Mouse (Mus musculus) lung, embryonic 14.5 days (tissue): ENCODE measurements around the gene Gbf1. TPM values are rescaled to one million over a fixed set of nuclear protein-coding genes. Genes with fewer than 3 reads are reported as not detected.
A peak's percentile ranks its signal among the peaks of the same experiment; 100 is the strongest.

ENCODE experiments used
- ATAC-seq: fragments of 200-750 bp; cut with Nextera tagmentation; 2 replicates; pipeline ENCODE4 v1.8.0; 2017; ENCODE audit warnings: mild to moderate bottlenecking, moderate TSS enrichment, moderate library complexity; ENCODE audit not compliant: insufficient read depth
- DNase-seq: peaks from one replicate; pipeline ENCODE4 v3.0.0-alpha.2; 2015
- H3K27ac ChIP-seq: fragments of 300-500 bp; sonication (generic); 2 replicates; pipeline ENCODE4 v1.5.1; 2014; ENCODE audit warnings: low read depth, mild to moderate bottlenecking, moderate library complexity
- H3K27me3 ChIP-seq: fragments of 300-500 bp; sonication (generic); 2 replicates; pipeline ENCODE4 v1.6.1; 2014; ENCODE audit warnings: low read length, control low read depth; ENCODE audit not compliant: insufficient read depth
- H3K36me3 ChIP-seq: fragments of 300-500 bp; sonication (generic); 2 replicates; pipeline ENCODE4 v1.6.1; 2014; ENCODE audit warnings: control low read depth; ENCODE audit not compliant: insufficient read depth
- H3K4me1 ChIP-seq: fragments of 300-500 bp; sonication (generic); 2 replicates; pipeline ENCODE4 v1.6.1; 2014; ENCODE audit warnings: antibody characterized with exemption, control low read depth; ENCODE audit not compliant: insufficient read depth
- H3K4me2 ChIP-seq: fragments of 300-500 bp; sonication (generic); 2 replicates; pipeline ENCODE4 v1.6.1; 2014; ENCODE audit warnings: mild to moderate bottlenecking
- H3K4me3 ChIP-seq: fragments of 300-500 bp; sonication (generic); 2 replicates; pipeline ENCODE4 v1.5.1; 2014; ENCODE audit warnings: low read depth, low read length
- H3K9ac ChIP-seq: fragments of 300-500 bp; sonication (generic); 2 replicates; pipeline ENCODE4 v1.6.1; 2014
- H3K9me3 ChIP-seq: fragments of 300-500 bp; sonication (generic); 2 replicates; pipeline ENCODE4 v1.6.1; 2016; ENCODE audit warnings: low read depth, low read length, control low read depth
- CTCF ChIP-seq: IDR thresholded peaks from 2 replicates; pipeline ENCODE4 v1.5.1; 2016; ENCODE audit warnings: antibody characterized with exemption, low read depth
- WGBS: fragments of 180-500 bp; shearing (Covaris S2); extraction: QIAGEN DNeasy Blood & Tissue Kit; methylation state at CpG from one replicate; pipeline ENCODE4 v1.1.7; 2014; 5-methylcytosine and 5-hydroxymethylcytosine counted together
- polyA plus RNA-seq: library from polyadenylated mRNA; unstranded; fragments of >200 nt; fragmentation: Nextera tagmentation; extraction: Ambion mirVana; gene quantifications from 2 replicates; pipeline ENCODE4 v1.2.1, GENCODE M21; 2014

Gene Gbf1
- polyA plus RNA-seq, 1 experiment from 2014 or later, result 66.4 TPM

DNA sequence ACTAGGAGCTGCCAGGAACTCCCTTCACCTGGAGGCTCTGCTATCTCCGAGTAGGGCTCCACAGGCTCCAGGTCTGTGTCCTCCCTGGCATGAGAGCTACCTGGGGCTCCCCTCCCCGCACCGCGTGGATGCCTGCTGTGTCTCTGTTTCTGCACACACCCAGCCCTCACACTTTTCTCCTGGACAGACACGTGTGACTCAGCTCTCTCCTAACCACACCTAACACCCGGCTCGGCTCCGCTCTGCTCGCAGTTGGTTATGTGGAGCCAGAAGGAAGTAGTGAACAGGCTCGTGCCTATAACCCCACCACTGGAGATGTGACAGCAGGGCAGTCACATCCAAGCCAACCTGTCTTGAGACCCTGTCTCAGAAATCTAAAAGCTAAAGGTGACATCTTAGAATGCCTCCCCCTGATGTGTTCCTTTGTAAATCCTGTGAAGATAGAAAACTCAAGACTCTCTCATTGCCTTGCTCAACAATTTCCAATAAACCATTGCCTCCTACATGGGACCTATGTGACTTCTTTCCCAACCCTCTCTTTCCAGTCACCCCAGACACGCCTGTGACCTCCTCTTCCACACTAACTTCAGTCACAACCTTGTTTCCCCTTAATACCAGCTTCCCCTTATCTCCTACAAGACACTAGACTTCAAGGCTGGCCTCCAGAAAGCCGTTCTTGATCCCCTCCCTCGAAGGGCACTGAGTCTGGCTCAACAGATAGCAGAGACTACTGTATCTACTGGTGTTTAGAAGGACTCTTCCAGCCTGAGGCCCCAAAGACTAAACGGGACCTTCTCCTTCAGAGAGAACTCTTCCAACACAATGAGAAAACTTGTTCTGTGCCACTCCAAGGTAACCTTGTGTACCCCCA is 162.8 kb downstream of the Gbf1 start:
- Histone ChIP-seq H3K4me2 (peak overlapping the region; percentile 5; the same call in 1 of the 2 replicates), H3K4me1 (no peaks in the 10 kb centered on the region), H3K27me3 (peaks cover 64% of the 10 kb centered on the region), H3K36me3 (peaks cover 8% of the 10 kb centered on the region; the same call in 1 of the 2 replicates), H3K27ac (0 out of 2 replicates have a peak overlapping the region, but pooled peaks have one; percentile 21), H3K9me3 (no peaks in the 10 kb centered on the region), H3K9ac (no peak overlapping the region), H3K4me3 (no peak overlapping the region)
- WGBS, result 31% methylated on average over 14 of the region's 14 CpGs
- no peak for ATAC-seq
- TF ChIP-seq CTCF, result no peak
- no peak for DNase-seq

DNA sequence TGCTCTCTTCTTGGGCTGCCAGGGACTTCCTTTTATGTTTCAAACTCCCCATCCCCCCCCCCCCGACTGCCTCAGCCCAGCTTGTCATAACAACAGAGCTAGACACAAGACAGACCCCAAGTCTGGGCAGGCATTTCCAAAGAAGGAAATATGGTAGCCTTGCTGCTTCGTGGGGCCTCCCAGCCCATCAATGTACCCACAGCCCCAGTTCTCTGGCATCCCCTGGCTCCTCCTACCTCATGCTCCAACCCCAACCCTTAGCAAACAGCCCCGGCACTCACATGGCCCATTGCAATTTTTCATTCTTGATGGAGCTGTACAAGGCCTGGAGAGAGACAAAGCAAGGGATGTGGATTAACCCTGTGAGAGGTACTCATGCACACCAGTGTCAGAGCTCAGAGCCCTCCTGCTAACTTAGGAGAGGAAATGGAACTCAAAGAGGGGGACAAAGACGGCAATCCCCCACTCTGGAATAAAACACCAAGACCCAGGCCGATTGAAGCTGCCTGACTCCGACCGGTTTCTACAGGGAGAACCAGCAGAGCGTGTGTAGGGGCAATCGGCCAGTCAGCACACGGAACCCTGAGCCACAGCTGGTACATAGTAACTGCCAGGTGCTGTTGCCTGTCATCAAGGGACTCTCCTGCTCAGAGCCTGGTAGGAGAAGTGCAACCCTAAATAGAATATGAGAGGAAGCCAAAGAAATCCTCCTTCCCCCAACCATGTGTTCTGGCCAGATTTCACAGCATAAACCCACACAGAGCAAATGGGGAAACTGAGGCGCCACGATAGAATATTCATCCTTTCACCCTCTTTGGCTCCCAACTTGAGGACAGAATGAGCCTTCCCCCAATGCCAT is 163.7 kb downstream of the Gbf1 start:
- Histone ChIP-seq H3K4me3 (peak overlapping the region; percentile 46; the same call in 1 of the 2 replicates), H3K9ac (no peak overlapping the region), H3K27me3 (peaks cover 72% of the 10 kb centered on the region), H3K4me1 (no peaks in the 10 kb centered on the region), H3K9me3 (no peaks in the 10 kb centered on the region), H3K27ac (peak overlapping the region; percentile 42; the same call in 1 of the 2 replicates), H3K4me2 (peak overlapping the region; percentile 72), H3K36me3 (peaks cover 4% of the 10 kb centered on the region; the same call in 1 of the 2 replicates)
- no peak for TF ChIP-seq CTCF
- DNase-seq (no peak), ATAC-seq (peak; percentile 16; the same call in 1 of the 2 replicates)
- WGBS, result 44% methylated on average over 12 of the region's 12 CpGs

DNA sequence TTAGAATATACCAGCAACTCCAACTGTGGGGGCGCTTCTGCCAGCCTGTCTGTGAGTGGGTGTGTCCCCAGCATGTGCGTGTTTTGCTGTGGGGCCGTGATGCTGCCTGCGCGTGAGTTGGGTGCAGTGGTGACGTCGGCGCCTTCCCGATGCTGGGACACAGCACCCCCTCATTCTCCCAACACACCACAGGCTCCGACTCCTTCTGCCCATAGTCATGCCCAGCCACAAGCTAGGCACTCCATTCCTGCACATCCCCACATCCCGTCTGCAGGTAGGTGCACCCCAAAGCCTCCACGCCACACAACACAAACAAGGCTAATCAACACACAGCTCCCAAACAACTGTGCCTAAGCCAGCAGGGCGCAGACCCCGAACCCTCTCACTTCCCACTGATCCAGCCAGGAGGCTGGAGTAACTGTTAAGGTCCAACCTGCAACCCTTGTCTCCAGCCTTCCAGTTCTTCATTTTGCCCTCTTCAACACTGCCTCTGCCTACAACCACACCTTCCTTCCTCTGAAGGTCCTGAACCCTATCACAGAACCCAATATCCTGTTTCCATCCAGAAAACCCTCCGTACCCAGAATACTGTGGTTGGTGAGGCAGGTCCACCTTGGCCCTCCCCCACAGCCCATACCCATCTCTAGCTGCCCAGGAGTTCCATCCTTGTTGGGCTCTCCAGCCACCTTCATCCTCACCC is 164.7 kb downstream of the Gbf1 start:
- DNase-seq (no peak), ATAC-seq (no peak)
- no peaks in the 10 kb centered on the region for H3K9me3 ChIP-seq
- H3K36me3 ChIP-seq, result no peaks in the 10 kb centered on the region
- TF ChIP-seq CTCF, result no peak
- H3K27ac ChIP-seq, result no peak overlapping the region; the same call in 1 of the 2 replicates
- H3K4me1 ChIP-seq, result no peaks in the 10 kb centered on the region
- peaks cover 80% of the 10 kb centered on the region for H3K27me3 ChIP-seq
- peak overlapping the region; percentile 72 for H3K4me2 ChIP-seq
- H3K9ac ChIP-seq, result peak overlapping the region; percentile 41; the same call in 1 of the 2 replicates
- H3K4me3 ChIP-seq, result peak overlapping the region; percentile 46
- 30% methylated on average over 15 of the region's 15 CpGs for WGBS

DNA sequence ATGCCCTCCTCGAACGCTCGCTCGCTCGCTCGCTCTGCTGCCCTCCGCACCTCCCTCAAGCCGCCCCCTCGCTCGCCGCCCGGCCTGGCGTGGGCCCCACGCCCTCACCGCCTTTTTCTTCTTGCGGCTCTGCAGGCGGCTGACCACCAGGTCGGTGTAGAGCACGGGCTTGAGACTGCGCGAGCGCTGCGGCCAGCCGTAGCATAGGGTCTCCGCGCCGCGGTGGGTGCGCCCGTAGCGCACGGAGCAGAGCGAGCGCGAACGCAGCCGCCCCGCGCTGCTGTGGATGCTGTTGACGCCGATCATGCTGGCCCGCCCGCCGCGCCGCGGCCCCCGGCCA is 165.2 kb downstream of the Gbf1 start:
- ATAC-seq (peak; percentile 5; the same call in 1 of the 2 replicates), DNase-seq (peak; percentile 14)
- Histone ChIP-seq H3K9ac (peak overlapping the region; percentile 41; the same call in 1 of the 2 replicates), H3K27me3 (peaks cover 83% of the 10 kb centered on the region), H3K4me1 (no peaks in the 10 kb centered on the region), H3K36me3 (no peaks in the 10 kb centered on the region), H3K9me3 (no peaks in the 10 kb centered on the region), H3K4me3 (peak overlapping the region; percentile 46), H3K4me2 (peak overlapping the region; percentile 72), H3K27ac (no peak overlapping the region; the same call in 1 of the 2 replicates)
- no peak for TF ChIP-seq CTCF
- WGBS, result under 1% methylated on average over 48 of the region's 48 CpGs

DNA sequence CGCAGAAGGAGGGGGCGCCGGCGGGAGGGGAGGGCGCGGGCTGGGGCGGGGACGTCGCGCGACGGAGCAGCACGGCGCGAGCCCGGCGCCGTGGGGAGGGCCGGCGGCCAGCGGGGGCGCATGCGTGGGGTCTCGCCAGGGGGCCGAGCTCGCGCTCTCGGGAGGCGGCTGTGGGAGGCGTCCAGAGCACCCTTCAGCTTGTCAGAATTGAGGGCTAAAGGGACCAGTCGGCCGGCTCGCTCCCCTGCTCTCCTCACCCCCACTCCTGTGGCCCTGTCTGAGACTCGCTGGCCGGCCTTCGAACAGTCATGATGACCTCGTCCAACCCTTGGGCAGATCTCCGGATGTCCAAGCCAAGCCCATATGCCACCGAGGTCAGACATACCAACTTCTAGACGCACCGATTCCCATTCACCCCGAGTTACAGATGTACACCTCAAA is 165.7 kb downstream of the Gbf1 start:
- peak; percentile 9; the same call in 1 of the 2 replicates for ATAC-seq
- no peaks in the 10 kb centered on the region for H3K4me1 ChIP-seq
- H3K9me3 ChIP-seq, result no peaks in the 10 kb centered on the region
- H3K27me3 ChIP-seq, result peaks cover 86% of the 10 kb centered on the region
- peak overlapping the region; percentile 41; the same call in 1 of the 2 replicates for H3K9ac ChIP-seq
- no peak for TF ChIP-seq CTCF
- WGBS, result 1% methylated on average over 37 of the region's 42 CpGs
- H3K36me3 ChIP-seq, result no peaks in the 10 kb centered on the region
- H3K4me3 ChIP-seq, result peak overlapping the region; percentile 46
- DNase-seq, result peak; percentile 26
- peak overlapping the region; percentile 72 for H3K4me2 ChIP-seq
- no peak overlapping the region for H3K27ac ChIP-seq

DNA sequence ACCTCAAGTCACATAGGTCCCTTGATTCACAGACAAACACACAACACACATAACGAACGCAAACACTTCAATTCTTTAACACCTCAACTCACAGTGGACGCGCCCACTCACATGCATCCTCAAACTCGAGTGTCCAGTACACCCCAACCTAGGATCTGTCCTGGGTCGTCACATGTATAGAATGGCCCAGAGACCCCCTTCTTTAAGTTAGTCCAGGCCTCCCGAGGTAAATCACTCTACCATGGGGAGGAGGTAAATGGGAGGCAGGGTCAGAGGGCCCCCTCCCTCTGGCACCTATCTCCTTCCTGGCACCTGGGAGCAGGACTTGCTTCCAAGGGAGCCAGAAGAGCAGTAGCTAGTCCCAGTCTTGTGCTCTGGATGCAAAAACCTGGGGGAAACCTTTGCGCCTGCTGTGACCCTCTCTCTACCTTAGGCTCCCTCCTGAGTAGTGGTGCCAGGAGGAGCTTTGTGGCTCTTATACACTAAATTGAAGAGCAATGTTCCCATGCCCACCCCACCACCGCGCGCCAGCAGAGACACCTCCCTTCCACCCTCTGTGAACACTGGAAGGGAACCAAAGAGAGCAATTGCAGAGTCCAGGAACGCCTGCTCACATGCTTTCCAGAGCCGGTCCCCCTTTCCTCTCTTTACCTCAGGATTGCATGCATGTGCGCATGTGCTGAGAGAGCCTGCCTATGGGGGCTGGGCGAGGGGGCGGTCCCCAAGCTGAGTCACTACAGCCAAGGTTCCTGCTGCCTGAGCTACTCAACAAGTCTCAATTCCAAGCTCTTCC is 166.5 kb downstream of the Gbf1 start:
- Histone ChIP-seq H3K27ac (no peak overlapping the region), H3K36me3 (no peaks in the 10 kb centered on the region), H3K27me3 (peaks cover 93% of the 10 kb centered on the region), H3K4me1 (no peaks in the 10 kb centered on the region), H3K9ac (no peak overlapping the region), H3K4me2 (peak overlapping the region; percentile 72), H3K4me3 (peak overlapping the region; percentile 46), H3K9me3 (no peaks in the 10 kb centered on the region)
- 10% methylated on average over 16 of the region's 16 CpGs for WGBS
- DNase-seq, result peak; percentile 71
- no peak for ATAC-seq
- TF ChIP-seq CTCF, result no peak
